Mouse (Mus musculus) liver, embryonic 16.5 days (tissue): Measurements from ENCODE around the gene Cfap161. TPM values are rescaled to one million over a fixed set of nuclear protein-coding genes. Genes with fewer than 3 reads are reported as not detected.

ENCODE experiments used
- ATAC-seq: fragments of 200-750 bp; cut with Nextera tagmentation; 2 replicates; pipeline ENCODE4 v1.8.0; 2017; ENCODE audit warnings: low read depth, mild to moderate bottlenecking, moderate number of reproducible peaks, moderate library complexity
- H3K27ac ChIP-seq: fragments of 300-500 bp; sonication (generic); 2 replicates; pipeline ENCODE4 v1.5.1; 2014; ENCODE audit warnings: mild to moderate bottlenecking, low read length
- H3K27me3 ChIP-seq: fragments of 300-500 bp; sonication (generic); 2 replicates; pipeline ENCODE4 v1.6.1; 2014; ENCODE audit warnings: low read depth, low read length, mixed read lengths; ENCODE audit not compliant: control insufficient read depth, insufficient read depth
- H3K36me3 ChIP-seq: fragments of 300-500 bp; sonication (generic); 2 replicates; pipeline ENCODE4 v1.6.1; 2014; ENCODE audit warnings: mild to moderate bottlenecking; ENCODE audit not compliant: control insufficient read depth, insufficient read depth
- H3K4me1 ChIP-seq: fragments of 300-500 bp; sonication (generic); 2 replicates; pipeline ENCODE4 v1.6.1; 2014; ENCODE audit warnings: low read depth, low read length, mixed read lengths; ENCODE audit not compliant: control insufficient read depth
- H3K4me2 ChIP-seq: fragments of 300-500 bp; sonication (generic); 2 replicates; pipeline ENCODE4 v1.6.1; 2014; ENCODE audit warnings: low read depth, low read length, mixed read lengths
- H3K4me3 ChIP-seq: fragments of 300-500 bp; sonication (generic); 2 replicates; pipeline ENCODE4 v1.5.1; 2014; ENCODE audit warnings: low read depth, mild to moderate bottlenecking, low read length
- H3K9ac ChIP-seq: fragments of 300-500 bp; sonication (generic); 2 replicates; pipeline ENCODE4 v1.6.1; 2014; ENCODE audit warnings: low read depth, low read length
- H3K9me3 ChIP-seq: fragments of 300-500 bp; sonication (generic); replicated peaks from 2 replicates; pipeline ENCODE4 v1.6.1; 2016; ENCODE audit warnings: low read length; ENCODE audit not compliant: control insufficient read depth
- WGBS: fragments of 180-500 bp; shearing (Covaris S2); extraction: QIAGEN DNeasy Blood & Tissue Kit; methylation state at CpG from one replicate; pipeline ENCODE4 v1.1.7; 2014; ENCODE audit not compliant: insufficient replicate concordance; 5-methylcytosine and 5-hydroxymethylcytosine counted together
- polyA plus RNA-seq: library from polyadenylated mRNA; unstranded; fragments of >200 nt; fragmentation: Nextera tagmentation; extraction: Ambion mirVana; gene quantifications from 2 replicates; pipeline ENCODE4 v1.2.1, GENCODE M21; 2015

Cfap161 gene
- polyA plus RNA-seq, 1 experiment from 2014 or later: not detected

- 60% methylated on average over 6 of the region's 6 CpGs for WGBS
- H3K27me3 ChIP-seq: no peaks in the 10 kb centered on the region
- H3K36me3 ChIP-seq: no peaks in the 10 kb centered on the region
- H3K27ac ChIP-seq: no peak overlapping the region
- H3K4me2 ChIP-seq: no peak overlapping the region
- no peaks in the 10 kb centered on the region for H3K9me3 ChIP-seq
- H3K4me3 ChIP-seq: no peak overlapping the region
- no peak for ATAC-seq
- no peaks in the 10 kb centered on the region for H3K4me1 ChIP-seq
- H3K9ac ChIP-seq: no peak overlapping the region
Observed at GRCm38 (mm10) chr7:83731297-83731696, 63.4 kb downstream of the Cfap161 start.

GRCm38 (mm10) chr7:83726936-83727632, 67.6 kb downstream of the Cfap161 start:
- H3K4me1 ChIP-seq: no peaks in the 10 kb centered on the region
- H3K36me3 ChIP-seq: no peaks in the 10 kb centered on the region
- ATAC-seq: no peak
- H3K27ac ChIP-seq: no peak overlapping the region
- no peak overlapping the region for H3K4me2 ChIP-seq
- H3K4me3 ChIP-seq: no peak overlapping the region
- no peaks in the 10 kb centered on the region for H3K27me3 ChIP-seq
- WGBS: 54% methylated on average over 5 of the region's 5 CpGs
- no peak overlapping the region for H3K9ac ChIP-seq
- no peaks in the 10 kb centered on the region for H3K9me3 ChIP-seq

GRCm38 (mm10) chr7:83725801-83726200, 68.9 kb downstream of the Cfap161 start:
- no peak for ATAC-seq
- Histone ChIP-seq H3K4me3 (no peak overlapping the region), H3K27me3 (no peaks in the 10 kb centered on the region), H3K4me1 (no peaks in the 10 kb centered on the region), H3K27ac (no peak overlapping the region), H3K9me3 (no peaks in the 10 kb centered on the region), H3K9ac (no peak overlapping the region), H3K4me2 (no peak overlapping the region), H3K36me3 (no peaks in the 10 kb centered on the region)

- H3K27ac ChIP-seq: no peak overlapping the region
- H3K27me3 ChIP-seq: no peaks in the 10 kb centered on the region
- WGBS: 48% methylated on average over 2 of the region's 2 CpGs
- no peak overlapping the region for H3K4me2 ChIP-seq
- no peaks in the 10 kb centered on the region for H3K36me3 ChIP-seq
- H3K4me1 ChIP-seq: no peaks in the 10 kb centered on the region
- no peaks in the 10 kb centered on the region for H3K9me3 ChIP-seq
- no peak overlapping the region for H3K4me3 ChIP-seq
- no peak for ATAC-seq
- no peak overlapping the region for H3K9ac ChIP-seq
Observed at GRCm38 (mm10) chr7:83724541-83724940, 70.1 kb downstream of the Cfap161 start.

Other genes with a start within 250 kb of the Cfap161 start
- gene Tmc3, start 210.0 kb downstream of the Cfap161 start, polyA plus RNA-seq: 0.07 and 0.48 TPM in 2 replicates
- 19.2 and 25.3 TPM in 2 replicates for gene Stard5, start 162.9 kb downstream of the Cfap161 start, polyA plus RNA-seq
- 7.2 and 8.3 TPM in 2 replicates for gene Il16, start 49.2 kb downstream of the Cfap161 start, polyA plus RNA-seq
- 5.9 and 7.2 TPM in 2 replicates for gene Tlnrd1, start 89.4 kb upstream of the Cfap161 start, polyA plus RNA-seq
- 37.6 and 40.5 TPM in 2 replicates for gene Mesd, start 89.6 kb upstream of the Cfap161 start, polyA plus RNA-seq